Mouse (Mus musculus) c-Kit-positive CD71-positive TER-119-positive erythroid progenitor cells, embryonic 14.5 days (primary cell): ENCODE measurements around the gene Armc3.

Source experiments
- DNase-seq: peaks from one replicate; pipeline ENCODE4 v3.0.0-alpha.2; 2013; ENCODE audit warnings: low spot score

The Armc3 gene

DNA sequence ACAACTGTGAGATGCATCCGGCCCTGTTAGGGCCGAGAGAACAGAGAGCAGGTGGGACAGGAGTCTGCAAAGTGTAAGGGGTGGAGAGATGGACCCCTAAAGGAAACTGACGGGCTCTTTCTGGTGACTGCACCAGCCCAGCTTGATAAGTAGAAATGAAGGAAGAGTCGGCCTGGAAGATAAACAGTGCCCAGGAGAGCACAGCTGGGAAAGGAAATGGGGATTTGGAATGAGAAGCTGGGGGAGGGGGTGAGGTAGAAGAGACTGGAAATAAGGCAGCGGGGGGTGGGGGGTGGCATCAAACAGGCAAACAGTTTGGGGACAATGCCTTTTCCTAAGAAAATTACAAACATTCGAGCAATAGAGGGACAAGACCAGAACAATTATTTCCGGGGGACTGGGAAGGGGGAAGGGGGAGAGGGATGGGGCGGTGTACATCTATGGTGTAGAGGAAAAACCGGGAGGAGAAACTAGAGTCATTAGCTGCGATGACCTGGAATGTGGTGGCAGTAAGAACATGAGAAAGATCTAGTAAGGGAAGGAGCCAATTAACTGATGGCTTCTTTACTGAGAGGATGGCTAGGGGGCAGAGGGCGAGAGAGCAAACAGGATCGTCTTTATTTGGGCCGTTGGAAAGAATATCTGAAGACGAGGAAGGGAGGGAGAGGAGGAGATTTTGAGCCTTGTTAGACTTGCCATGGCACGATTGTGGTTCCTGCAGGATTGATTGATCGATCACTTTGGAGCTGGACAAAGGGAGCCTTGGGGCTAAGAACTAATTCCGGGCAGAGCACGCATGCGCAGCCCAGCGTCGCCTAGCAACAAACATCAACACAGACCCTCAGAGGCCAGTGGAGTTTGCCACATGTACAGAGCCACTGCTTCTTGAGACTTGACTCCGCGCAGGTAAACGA lies at the start of gene Armc3:
Armc3 (plus strand) TSS at position 851 of the 914 bp plus-strand sequence.
- peak; percentile 22 for DNase-seq

GRCm38 (mm10) chr2:19152687-19153086 lies 46.4 kb upstream of the Armc3 start:
- DNase-seq, result no peak

- no peak for DNase-seq
Observed at GRCm38 (mm10) chr2:19156176-19156575, 42.9 kb upstream of the Armc3 start.

- DNase-seq, result no peak
Observed at GRCm38 (mm10) chr2:19159539-19159938, 39.6 kb upstream of the Armc3 start.

GRCm38 (mm10) chr2:19160368-19161114 lies 38.6 kb upstream of the Armc3 start:
- DNase-seq, result no peak

DNA sequence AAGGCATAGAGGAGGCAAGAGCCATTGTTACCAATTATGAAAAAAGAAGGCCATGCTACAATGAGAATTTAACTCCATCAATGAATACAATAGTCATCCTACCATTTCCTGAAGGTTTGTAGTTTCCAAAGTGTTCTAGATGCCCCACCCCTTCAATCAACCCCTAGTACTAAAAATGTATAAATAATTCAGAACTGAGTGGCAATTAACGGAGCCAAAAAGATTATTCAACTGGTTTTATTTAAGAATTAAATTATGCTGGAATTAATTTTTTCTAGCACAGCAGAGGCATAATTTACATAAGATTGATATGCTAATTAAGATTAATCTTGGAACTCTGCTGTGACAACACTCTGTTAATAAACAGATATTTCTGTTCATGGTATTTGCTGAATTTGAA lies 34.9 kb upstream of the Armc3 start:
- DNase-seq, result no peak

- DNase-seq, result no peak
Observed at GRCm38 (mm10) chr2:19176827-19177236, 22.3 kb upstream of the Armc3 start.

- no peak for DNase-seq
Observed at GRCm38 (mm10) chr2:19199366-19199853, 308 bp downstream of the Armc3 start.

GRCm38 (mm10) chr2:19200112-19200511 lies 1.0 kb downstream of the Armc3 start:
- DNase-seq, result no peak

- no peak for DNase-seq
Observed at GRCm38 (mm10) chr2:19201682-19202081, 2.6 kb downstream of the Armc3 start.

DNA sequence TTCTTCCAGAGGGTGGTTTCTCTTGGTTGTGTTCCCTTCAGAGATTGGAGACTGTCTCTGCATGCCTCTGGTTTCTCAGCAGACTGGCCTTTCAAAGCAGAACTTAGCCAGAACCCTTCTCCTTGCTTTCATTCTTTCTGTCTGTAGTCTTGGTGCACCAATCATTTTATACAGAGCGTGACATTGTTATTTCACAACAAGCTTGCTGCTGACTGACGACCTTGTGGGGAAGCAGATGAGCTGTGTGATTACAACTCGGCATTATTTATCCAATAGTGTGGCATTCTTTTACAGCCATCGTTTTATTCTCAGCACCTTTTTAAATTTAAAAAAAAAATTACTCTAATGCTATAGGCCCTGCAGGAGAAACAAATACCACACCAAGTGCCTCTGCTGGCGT lies 35.2 kb downstream of the Armc3 start:
- no peak for DNase-seq

GRCm38 (mm10) chr2:19235193-19235592 lies 36.1 kb downstream of the Armc3 start:
- DNase-seq, result no peak

DNA sequence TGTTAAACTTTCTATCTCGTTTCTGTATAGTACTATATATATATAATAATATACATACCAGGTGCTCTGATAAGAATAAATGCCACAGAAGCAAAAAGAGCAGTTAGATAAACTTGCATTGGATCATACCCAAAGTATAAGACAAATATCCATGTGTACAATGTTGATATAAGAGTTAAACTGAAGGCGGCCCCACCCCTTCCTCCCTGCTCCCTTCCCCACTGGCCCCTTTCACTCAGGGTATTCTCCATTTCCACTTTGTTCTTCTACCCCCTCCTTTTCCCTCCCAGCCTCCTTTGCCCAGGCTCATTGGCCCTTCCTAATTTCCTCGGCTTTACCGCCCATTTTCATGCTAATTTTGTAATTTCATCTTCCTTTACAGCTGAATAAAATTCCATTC lies 36.5 kb downstream of the Armc3 start:
- DNase-seq, result no peak

DNA sequence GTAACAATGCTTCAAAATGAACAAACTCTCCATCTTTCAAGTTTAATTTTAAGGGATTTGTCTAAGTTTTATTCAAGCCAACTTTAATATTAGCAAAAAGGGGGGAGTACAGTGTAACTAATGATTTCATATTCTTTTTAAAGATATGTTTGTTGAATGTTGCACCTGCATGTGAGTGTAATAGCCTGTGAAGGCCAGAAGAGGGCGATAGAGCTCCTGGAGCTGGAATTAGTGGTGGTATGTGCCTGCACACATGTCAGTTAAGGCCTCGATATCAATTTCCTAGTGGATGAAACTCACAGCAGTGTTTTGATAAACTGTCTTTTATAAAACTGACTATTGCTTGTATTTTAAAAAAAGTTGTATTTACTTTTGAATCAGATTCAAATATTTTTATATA lies 39.7 kb downstream of the Armc3 start:
- peak; percentile 6 for DNase-seq

GRCm38 (mm10) chr2:19249611-19250010 lies 50.5 kb downstream of the Armc3 start:
- DNase-seq, result no peak

DNA sequence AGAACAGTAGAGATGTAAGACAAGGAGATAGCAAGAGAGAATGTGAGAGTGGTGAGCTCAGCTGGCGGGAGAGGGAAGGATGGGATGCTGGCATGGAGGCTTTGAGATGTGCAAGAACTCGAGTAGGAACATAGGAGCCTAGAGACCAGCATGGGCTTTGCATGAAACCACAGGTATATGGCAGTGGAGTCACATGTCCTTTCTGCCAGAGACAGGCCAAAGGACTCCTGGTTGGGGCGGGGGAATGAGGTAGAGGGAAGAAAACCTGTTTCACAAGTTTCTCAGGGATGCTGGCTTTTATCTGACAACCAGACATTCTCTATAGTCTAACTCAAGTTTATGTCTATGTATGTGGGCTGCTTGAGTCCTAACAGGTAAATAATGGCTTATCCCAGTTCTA lies 55.9 kb downstream of the Armc3 start:
- DNase-seq, result no peak

- no peak for DNase-seq
Observed at GRCm38 (mm10) chr2:19257255-19257654, 58.2 kb downstream of the Armc3 start.

DNA sequence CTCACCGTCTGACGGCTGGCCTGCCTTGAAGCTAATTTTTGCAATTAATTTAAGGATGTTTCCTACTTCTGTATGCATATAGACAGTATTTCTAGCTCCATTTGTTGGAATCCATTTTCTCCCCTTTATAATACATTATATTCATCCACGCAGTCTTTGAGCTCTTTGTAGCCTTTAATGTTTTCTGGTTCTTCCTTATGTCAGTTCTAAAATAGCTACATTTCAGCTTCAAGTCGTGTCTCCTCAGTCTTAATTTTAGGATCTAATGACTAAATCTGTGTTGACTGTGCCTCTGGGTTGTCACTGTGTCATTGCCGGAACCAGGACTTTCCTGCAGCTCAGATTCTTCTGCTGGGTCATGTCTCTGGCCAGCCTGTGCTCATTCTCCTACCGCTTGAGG lies 61.3 kb downstream of the Armc3 start:
- DNase-seq, result no peak

DNA sequence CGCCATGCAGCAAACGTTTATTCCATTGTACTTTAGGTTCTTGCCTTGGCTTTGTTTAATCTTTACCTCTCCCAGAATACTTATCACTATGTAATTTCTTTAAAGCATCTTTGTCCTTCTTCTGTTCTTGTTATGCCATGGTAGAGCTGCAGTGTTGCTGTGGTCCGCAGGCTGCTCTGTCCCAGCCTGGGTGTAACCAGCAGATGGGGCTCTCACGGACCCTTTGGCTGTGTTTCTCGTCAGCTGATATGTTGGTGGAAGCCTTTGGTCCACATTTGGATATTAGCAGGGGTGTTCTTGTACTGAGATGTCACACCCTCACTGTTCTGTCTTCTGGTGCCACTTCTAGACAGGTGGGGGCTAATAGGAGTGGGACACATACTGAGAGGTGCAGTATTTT lies 64.3 kb downstream of the Armc3 start:
- no peak for DNase-seq

DNA sequence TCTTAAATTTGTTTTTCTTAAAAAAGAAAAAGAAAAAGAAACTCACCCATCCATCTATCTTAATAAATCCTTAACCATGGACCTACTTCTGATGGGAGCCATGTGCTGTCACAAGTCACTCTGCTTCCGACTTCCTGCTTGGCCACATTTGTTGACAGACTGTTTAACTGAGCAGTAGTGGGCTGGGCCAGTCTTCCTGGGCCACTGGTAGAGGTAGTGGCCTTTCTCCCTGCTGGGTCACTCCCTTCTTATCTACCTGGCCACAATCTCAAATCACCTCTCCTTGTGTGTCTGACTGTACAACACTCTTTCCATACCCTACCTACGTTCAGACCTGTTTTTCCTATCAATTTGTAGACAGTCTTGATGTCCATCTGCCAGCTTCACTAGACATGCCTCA lies 66.7 kb downstream of the Armc3 start:
- DNase-seq, result no peak

- DNase-seq, result no peak
Observed at GRCm38 (mm10) chr2:19267396-19267795, 68.3 kb downstream of the Armc3 start.

DNA sequence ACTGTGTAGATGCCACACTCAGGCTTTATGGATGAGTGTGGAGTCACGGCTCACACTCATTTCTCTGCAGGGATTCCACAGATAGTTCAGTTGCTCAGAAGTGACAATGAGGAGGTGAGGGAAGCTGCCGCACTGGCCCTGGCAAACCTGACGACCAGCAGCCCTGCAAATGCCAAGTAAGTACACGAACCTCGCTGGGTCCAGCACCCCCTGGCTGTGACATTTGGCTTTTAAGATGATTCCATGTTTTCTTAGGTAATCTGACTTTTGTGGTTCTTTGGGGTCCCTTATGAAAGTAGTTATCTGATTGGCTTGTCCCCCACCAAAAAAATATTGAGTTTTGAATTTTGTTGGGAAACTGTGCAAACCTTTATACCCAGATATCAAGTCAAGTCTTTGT lies 70.9 kb downstream of the Armc3 start:
- no peak for DNase-seq

GRCm38 (mm10) chr2:19270709-19271120 lies 71.6 kb downstream of the Armc3 start:
- DNase-seq, result no peak
